Mouse (Mus musculus) retina, postnatal 1 day (tissue): ENCODE results near the gene Krt7.

Experiments
- DNase-seq: peaks from one replicate; pipeline ENCODE4 v3.0.0-alpha.2; 2012

Krt7 gene

DNA sequence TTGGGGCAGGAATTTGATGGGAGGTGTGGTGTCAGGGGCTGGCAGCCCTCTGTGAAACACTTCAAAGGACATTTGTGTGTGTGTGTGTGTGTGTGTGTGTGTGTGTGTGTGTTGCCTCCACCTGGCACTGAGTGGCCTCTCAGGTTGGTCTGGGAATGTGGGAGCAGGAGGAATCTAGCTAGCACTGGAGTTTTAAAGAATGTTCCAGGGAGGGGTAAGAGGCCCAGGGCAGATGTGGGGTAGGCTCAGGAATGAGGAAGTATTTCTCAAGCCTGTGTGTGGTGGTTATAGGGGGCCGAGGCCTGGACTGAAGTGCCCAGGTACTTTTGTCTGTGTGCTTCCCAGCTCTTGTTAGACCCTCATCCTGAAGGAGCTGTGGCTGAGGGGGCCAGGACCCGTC lies at the start of gene Krt7:
Krt7 (plus strand) TSS at position 269 of the 400 bp plus-strand sequence.
- DNase-seq, result no peak

DNA sequence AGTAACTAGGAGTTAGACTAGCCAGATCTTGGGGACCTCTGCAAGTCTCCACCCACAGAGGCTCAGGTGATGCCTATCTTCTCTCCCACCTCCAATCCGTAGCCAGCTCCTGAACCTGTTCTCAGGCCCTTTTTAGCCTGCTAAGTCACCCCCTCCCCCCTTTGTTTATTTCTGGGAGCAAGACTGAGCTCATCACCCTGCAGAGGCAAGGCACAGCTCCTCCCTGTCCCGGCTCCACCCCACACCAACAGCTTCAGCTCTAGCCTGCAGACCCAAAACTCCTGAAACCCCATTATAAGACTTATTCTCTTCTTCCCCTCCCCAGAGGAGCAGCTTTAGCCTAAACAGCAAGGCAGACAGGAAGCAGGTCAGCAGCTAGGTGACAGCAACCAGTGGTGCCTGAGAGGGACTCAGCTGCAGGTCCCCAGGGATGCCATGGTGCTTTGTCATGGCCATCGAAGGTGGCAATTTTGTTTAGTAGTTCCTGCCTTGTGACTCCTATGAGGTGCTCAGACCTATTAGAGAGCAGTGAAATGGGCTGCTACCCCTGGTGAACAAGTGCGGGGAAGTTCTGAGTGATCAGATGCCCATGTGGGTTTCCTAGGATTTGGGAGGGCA lies 48.3 kb upstream of the Krt7 start:
- DNase-seq, result no peak

DNA sequence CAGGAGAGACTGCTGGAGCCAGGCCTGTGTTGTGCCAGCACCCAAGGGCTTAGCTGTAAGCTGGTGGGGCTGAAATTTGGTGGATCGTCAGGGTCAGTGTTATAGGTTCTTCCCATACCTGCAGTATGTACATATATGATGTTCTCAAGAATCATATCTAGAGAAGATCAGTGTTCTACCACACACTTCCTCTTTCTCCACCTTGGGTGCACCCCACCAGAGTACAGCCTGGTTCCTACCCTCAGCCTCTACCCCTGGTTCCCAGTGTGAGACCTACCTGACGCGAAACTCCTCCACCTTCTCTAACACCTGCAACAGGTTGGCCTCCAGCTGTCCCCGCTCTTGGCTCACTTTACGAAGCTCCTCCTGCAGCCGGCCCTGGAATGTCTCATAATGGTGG lies 46.9 kb upstream of the Krt7 start:
- DNase-seq, result no peak

DNA sequence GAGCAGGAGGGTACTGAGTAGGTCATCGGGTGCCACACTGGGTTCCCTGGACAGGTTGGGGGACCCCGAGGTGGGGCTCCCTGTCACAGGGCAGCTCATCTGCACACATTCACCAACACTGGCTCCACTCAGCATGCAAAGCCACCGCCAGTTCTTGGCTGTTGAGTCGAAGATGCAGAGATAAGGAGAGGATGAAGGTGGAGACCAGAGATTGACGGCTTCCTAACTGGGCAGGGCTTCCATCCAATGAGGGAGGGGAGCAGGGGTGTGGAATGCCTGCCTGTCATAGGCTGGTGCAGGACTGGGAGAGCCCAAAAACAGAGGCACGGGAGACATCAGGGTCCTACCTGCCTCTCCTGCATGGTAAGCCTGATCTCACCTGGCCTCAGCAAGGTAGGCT lies 46.4 kb upstream of the Krt7 start:
- no peak for DNase-seq

DNA sequence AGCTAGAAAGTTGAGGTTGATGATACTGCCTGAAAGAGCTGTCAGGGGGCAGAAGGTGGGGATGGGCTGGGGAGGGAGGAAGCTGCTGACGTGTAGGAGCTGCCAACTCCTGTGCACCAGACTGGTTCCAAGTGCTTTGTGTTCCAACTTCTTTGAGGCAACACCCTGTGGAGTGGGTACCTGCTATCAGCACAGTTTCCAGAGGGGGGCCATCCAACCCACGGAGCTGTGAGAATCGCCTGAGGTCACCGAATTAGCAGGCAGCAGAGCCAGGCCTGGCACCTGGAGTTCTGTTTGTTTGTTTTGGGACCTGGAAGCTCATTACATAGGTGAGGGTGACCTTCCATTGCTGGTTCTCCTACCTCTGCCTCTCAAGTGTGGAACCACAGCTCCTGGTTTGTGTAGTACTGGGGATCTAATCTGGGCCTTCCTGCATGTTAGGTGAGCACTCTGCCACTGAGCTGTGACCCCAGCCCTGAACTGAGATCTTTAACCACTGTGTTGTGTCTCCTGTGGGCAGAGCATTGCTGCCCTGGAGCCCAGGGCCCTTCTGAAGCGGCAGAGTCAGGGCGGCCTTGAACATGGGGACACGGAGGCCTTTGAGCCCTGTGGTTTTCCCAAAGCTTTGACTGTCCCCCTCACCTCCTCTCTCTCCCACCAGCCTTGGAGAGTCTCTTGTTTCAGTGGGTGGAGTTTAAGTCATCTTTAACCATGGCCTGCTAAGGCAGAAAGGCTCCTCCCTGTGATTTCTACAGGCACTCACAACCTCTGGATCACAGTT lies 45.8 kb upstream of the Krt7 start:
- DNase-seq, result no peak

DNA sequence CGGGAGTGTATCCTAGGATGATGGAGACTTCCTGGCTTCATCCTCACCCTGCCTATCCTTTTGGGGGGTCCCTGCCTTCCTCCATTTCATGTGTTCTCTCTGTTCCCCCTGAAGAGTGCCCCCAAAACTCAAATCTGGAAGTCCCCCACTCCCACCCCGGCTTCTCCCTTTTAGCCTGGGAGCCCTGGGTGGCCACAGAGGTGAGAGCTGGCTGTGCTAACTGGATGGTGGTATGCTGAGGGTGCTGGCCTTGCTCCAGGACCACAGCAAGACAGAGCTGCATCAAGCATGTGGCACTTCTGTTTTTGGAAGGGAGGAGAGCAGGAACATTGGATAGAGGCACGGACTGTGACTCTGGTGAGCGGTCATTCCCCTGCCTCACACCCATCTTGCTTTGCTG lies 45.1 kb upstream of the Krt7 start:
- no peak for DNase-seq

DNA sequence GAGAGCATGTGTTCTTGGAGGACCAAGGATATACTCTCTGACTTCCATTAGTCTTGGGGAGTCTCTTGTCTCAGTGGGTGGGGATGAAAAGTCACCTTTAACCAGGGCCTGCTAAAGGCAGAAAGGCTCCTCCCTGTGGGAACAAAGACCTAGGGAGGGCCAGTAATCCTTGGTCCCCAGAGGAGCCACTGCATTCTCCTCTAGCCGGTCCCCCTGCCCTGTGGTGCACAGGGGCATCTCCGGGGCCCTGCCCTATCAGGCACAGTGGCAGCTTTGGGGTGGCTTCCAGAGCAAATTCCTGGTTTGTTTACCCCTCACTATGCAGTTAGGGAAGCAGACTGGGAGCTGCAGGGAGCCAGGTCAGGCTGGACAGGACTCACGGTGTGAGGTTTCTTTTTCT lies 44.4 kb upstream of the Krt7 start:
- DNase-seq, result no peak

DNA sequence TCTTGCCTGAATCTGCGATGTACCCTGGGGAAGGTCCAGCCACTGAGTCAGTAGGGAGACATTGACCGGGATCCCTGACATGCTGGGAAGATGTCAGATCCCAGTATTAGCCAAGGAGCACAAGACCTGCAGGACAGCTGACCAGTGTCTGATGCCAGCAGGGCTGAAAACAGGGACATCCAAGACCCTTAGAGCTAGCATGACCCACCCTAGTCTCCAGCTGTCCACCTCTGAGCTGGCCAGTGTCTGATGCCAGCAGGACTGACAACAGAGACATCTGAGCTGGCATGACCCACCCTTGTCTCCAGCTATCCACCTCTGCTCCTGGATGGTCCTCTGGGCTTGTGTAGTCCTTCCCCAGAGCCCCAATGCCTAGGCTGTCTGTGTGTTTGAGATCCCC lies 43.9 kb upstream of the Krt7 start:
- no peak for DNase-seq

DNA sequence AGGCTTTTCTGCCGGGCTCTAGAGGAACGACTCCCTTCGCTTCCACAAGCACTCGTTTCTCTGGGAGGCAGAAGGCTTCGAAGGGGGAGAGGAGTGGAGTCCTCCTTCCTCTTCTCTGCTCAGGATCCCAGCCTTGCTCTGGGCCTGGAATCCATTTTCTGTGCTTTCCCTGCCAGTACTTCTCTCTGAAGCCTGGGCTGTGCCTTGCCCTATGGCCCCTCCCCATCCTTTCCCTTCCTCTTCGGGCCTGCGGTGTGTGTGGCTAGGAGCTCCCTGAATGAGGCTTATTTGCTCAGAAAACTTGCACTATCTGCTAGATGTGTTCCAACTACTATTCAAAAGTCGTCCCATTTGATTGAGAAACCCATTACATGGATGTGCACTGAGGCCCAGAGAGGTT lies 43.3 kb upstream of the Krt7 start:
- DNase-seq, result no peak

DNA sequence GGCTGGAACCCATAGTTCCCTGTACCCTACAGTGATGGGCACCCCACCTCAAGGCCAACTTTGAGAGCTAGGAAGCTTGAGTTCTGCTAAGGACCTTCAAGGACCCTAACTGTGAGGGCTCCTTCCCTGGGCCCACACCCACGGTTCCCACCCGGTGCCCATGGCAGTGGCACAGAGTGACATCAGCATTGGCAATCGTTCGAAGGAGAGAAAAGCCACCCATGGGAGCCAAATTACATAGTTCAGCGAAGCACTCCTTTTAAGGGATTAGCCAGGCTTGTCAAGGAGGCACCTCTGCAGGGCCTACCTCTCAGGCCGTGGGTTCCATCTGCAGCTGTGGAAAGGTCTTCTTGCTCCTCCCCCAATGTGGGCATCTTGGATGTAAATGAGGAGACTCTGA lies 42.8 kb upstream of the Krt7 start:
- no peak for DNase-seq

DNA sequence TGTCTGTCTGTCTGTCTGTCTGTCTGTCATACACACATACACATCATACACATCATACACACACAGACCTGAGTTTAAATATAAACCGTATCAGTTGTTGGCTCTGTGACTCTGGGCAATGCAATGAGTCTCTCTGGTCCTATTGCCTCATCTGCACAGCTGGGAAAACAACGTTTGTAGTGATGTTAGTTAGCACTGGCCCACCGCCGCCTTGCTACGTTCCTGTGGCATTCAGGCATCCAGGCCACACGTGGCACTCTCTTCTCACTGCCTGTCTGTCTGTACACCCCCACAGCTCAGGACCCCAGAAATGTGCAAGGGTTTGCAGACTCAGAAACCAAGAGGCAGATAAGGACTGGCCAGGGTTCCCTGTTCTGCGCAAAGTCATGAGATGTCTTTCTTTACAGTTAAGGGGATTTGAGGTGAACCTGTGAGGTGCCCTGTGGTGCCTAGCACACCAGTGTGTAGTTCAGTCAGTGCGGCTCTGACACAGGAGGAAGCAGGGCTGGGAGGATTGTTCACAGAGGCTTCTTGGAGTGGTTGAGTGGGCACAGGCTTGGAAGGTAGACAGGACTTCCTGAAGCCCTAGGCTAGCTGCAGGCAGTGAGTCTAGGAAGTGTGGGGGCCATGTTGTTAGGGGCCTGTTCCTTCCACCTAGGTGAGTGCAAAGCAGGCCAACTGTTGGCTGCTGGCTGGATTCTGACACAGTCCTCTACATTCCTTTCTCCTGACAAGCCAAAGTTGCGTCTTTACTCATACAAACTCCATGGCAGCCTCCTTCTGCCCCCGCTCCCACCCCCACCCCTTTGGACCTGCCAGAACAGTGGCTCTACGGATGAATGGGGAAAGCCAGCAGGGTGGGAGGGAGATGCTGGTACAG lies 42.1 kb upstream of the Krt7 start:
- no peak for DNase-seq

DNA sequence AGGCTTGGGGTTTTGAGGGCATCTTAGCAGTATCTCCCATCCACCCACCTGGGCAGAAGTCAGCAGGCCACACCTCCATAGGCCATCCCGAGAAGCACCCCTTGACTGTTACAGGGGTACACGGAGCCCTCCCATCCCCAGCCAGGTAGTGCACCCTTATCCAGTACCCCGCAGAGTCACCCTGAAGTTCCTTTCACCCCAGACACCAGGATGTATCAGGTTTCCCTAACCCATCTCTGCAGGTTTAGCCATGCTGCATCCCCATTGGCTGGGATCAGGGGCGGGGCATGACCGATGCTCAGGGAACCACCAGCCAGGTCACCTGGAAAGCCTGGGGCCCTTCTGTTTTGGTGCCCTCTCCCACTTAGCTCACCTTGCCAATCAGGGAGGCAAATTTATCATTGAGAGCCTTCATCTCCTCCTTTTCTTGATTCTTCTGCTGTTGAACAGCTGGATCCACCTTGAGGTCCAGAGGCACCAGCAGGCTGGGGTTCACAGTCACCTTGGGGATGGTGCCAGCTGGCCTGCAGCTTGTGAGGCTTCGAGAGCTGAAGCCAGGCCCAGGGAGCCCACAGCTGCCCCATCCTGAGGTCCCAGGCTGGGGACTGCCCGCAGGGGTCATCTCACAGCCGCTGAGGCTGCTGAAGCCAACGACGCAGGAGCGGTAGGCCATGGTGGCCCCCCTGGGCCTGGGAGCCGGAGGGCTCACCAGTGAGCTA lies 41.3 kb upstream of the Krt7 start:
- DNase-seq, result no peak

DNA sequence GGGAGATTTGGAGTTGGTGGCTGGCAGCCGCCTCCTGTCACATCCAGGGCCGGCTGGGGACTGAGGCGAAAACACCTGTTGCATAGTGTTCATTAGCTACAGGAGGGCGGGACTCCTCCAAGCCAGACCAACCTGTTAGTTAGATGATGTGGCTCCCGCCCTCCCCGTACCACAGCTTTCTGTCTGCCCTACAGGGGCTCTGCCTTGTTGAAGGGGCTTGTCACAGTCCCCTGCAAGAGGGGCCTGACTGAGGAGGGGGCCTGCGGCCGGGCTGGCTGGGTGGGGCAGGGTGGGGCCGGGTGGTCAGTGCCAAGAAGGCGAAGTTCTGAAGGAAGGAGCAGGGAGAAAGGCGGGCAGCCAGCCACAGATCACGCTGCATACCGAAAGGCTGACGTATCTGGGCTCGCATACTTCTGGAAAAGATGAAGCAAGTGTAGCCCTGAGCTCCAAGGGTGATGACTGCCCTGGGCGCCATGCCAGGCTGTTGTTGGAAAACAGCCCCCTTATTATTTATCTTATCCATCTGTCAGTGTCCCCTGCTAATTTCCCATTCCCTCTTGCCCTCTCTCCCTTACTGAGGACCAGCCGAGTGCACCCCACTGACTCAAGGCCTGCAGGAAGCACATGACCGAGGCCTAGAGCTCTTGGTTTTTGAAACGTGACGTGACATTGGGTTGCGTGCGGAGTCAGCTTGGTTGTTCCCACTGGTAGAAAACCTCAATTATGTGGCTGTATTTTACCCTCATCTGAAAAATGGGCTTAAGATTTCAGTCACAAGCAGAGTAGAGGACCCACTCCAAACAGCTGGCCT lies 40.5 kb upstream of the Krt7 start, which contains the start of gene Krt80:
Krt80 (minus strand) TSS at position 62 of the 811 bp plus-strand sequence.
- DNase-seq, result peak; percentile 33

DNA sequence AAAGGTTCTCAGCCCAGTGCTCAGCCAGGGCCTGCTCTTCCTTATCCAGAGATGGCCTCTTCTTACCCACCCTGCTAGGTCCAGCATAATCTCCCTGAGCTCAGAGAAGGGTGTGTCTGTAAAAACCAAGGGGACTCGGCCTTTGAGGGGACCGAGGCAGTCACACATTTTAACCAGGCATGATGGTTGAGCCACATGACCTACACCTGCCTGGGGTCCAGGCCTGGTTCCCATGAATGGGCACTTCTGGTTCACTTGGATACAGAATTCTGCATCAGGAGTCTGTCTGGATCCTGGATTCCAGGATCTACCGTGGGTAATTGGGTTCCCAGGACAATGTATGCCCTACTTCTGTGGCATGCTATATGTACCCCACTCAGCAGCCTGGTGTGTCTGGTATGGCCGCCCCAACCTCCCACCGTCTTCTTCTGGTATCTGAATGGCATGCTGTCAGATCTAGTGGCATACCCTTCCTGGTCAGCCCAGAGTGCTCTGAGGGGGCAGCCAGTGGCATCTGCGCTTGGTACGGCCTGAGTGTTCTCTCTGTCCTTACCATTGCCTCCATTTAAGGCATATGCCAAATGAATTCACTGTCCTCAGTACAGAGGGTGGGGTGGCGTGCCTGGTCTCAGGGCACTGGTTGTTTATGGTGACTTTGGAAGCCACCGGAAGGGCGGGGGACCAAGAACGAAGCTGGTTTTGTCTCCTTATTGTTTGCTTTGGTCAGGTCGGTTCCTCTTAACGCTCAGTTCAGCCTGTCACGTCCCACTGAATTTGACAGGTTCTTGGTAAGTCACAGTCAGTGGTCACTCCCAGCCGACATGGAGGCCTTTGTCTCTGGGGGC lies 39.5 kb upstream of the Krt7 start:
- DNase-seq, result no peak

DNA sequence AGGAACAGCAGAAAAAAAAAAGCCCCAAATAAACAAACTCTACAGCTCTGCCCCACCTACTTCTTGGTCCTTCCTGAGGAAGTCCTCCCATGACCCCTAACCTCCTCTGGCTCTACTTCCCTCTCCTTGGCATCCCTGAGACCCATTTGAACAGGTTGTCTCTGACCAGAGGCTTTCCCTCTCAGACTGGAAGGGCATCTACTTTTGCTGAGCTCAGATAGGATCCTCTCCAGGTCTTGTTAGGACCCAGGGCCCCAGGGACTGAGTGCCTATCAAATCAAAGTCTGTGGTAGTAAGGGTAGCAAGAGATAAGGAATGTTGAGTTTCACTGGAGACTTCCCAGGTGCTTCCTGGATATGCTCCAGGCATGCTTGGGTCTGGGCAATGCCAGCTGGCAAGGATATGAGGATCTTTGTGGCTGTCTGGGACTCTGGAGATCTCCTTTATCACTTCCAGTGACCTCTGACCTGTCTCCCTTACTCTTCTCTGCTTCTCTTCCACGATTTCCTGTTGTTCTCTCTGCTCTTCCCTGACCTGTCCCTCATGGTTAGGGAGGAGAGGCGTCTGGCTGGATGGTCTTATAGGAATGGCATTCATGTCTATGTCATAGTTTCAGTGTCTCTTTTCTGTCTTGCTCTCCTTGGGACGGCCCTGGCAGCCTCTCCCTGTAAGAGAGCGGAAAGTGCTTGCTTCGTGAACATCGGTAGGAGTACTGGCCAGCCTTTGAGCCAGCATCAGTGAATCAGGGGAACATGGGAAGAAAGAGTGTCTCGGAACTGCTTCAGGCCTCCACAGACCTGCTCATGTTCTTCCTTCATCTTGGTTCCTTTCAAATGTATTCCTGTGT lies 38.5 kb upstream of the Krt7 start:
- no peak for DNase-seq

DNA sequence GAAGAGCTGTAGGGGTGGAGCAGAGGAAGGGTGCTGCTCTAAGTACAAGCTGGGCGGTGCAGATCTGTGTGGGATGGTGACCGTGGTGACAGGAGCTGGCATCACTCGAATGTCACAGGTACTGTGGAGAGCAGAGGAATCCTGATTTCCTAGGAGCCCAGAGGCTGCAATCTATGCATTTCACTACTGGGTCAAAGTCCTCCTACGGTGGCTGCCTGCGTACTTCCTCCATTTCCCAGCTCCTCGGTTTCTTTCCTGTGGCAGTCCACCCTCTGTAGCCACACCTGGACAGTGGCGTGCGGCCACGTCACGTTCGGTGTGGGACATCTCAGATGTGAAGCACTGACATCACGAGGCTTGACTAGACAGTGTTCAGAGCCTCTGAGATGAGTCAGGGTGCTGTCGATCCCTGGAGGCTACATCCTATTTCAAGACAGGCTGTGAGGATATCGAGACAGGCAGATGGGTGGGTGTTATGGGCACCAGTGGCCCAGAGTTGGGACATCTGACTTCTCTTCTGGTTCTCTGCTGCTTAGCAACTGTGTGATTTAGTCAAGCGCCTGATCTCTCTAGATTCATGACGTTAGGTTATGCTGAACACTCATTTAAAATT lies 37.5 kb upstream of the Krt7 start:
- DNase-seq, result no peak

DNA sequence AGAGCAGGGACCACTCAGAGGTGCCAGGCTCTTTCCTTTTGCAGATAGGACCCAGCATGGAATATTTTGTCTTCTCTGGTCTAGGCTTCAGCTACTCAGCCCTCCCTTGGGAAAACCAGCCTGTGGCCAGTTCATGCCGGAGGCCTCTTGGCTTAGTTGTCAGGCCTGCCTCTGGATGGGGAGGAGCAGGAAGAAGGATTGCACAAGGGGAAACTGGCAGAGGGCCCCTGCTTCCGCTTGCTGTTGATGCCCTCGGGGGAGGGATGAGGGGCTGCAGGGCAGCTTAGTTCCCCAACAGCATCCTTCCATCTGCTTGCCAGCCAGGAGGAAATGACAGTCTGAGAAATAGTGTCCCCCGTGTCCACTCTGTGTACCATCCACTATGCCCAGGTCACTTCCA lies 36.0 kb upstream of the Krt7 start:
- DNase-seq, result no peak

DNA sequence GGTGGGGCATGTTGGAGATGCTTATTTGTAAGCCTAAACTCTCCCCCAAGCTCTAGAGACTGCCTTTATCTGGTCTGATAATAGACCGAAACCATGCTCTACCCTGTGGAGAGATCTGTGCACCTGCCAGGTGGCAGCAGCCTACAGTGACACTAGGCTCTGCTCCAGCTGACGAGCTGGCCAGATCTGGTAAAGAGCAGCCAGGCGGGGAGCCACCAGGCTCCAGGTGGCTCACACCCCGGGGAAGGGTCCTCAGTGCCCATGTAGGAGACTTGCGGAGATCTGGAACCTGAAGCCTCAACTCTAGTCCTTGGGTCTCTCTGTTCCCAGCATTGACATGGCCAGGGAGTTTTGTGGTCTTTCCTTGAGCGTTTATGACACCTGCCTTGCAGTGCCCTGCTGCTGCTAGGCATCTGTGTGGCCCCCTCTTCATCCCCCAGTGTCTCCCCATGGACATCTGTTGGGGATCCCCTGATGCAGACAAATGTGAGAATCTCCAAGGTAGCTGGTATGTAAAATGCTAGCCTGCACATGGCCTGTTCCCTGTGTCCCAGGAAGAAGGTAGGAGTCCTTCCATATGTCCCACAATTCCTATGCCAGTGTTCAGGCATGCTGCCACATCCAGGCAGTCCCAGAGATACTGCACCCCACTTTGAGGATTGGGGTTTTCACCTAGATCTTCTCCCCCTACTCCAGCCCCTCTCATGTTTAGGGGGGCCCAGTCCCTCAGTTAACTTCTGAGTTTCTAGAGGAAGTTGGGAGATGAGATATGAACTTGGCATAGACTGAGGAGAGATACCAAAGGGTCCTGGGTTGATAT lies 34.7 kb upstream of the Krt7 start:
- no peak for DNase-seq

DNA sequence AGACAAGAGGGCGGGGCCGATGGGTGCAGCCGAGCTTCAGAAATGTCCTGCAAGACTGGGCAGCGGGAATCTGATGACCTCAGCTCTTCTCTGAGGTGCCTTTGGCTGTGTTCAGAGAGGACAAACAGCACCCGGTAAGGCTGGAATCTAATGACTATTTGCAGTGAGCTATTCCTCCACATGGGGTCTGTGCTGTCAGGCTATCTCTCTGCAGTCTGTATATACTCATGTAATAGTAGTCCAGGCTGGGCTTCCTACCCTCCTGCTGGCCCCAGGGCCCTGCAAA lies 34.1 kb upstream of the Krt7 start:
- no peak for DNase-seq
